Mouse (Mus musculus): ENCODE measurements at regions not wholly inside any gene's neighbourhood (a gene's known extent, or its start where the extent isn't known, plus 50 kb on each side); places are given as distances from the start of the nearest gene placed in this dataset.
A peak's percentile ranks its signal among the peaks of the same experiment; 100 is the strongest.
"Not testable (repeated sequence)": the region's sequence is repeated elsewhere in the genome, so short reads cannot be mapped to it uniquely, and the experiment has no call there.

DNA sequence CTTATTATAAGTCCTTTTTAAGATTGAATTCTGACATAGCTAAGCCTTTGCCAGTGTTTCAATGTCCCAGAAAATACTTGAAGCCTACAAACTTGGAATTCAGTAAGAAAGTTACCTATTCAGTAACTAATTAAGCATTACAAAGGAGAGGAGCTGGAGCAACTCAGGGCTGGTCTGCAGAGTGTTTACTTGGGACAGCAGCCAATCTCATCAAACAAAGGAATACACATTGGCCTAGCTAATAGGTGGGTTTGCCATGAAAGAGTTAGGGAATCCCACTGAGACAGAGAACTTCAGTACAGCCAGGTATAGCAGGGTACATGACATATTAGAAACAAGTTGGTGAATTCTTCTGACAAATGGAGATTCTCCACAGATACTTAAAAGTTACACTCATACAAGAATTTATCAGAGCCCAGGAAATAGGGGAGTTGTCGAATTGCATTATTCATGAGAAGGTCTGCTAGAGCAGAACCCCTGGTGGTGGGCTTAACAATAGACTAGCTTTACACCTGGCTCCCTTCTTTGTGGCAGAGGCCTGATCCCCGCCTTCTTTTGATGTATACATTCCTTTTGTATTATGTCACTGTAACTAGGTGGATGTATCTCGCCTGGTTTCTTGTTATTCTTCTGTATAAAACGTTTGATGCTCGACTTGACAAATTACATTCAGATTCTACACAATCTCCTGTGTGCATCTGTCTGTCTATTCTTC, 525.2 kb downstream of the 4930447F04Rik start:
- DNase-seq (ENCODE audit: low spot score), result not testable (repeated sequence)

GRCm38 (mm10) chrX:65769861-65770260, 534.2 kb downstream of the 4930447F04Rik start:
- no peak for DNase-seq (ENCODE audit: low spot score)

GRCm38 (mm10) chrX:65734577-65734976, 569.4 kb downstream of the 4930447F04Rik start:
- DNase-seq (ENCODE audit: low spot score), result peak; percentile 1

GRCm38 (mm10) chrX:65715562-65715961, 588.5 kb downstream of the 4930447F04Rik start:
- no peak for DNase-seq (ENCODE audit: low spot score)
